Mouse (Mus musculus) splenic B cell, adult 2 months (primary cell): ENCODE results near the gene Vwf.

ENCODE experiments used
- DNase-seq: peaks from one replicate; pipeline ENCODE4 v3.0.0-alpha.2; 2011; ENCODE audit warnings: low read depth, low spot score
- H3K27me3 ChIP-seq: 2 replicates; pipeline ENCODE4 v1.6.1; 2012; ENCODE audit warnings: mild to moderate bottlenecking, low read length, moderate library complexity, mixed read lengths; ENCODE audit not compliant: control insufficient read depth, poor library complexity, insufficient read depth, severe bottlenecking
- H3K36me3 ChIP-seq: 2 replicates; pipeline ENCODE4 v1.6.1; 2012; ENCODE audit warnings: mild to moderate bottlenecking, low read length, moderate library complexity, mixed read lengths; ENCODE audit not compliant: control insufficient read depth, poor library complexity, insufficient read depth, severe bottlenecking

The Vwf gene

GRCm38 (mm10) chr6:125603234-125603633 lies 56.7 kb downstream of the Vwf start:
- peak; percentile 77 for DNase-seq
- Histone ChIP-seq H3K27me3 (no peaks in the 10 kb centered on the region), H3K36me3 (no peaks in the 10 kb centered on the region)

GRCm38 (mm10) chr6:125603678-125604462 lies 57.3 kb downstream of the Vwf start:
- Histone ChIP-seq H3K27me3 (no peaks in the 10 kb centered on the region), H3K36me3 (no peaks in the 10 kb centered on the region)
- peak; percentile 23 for DNase-seq

DNA sequence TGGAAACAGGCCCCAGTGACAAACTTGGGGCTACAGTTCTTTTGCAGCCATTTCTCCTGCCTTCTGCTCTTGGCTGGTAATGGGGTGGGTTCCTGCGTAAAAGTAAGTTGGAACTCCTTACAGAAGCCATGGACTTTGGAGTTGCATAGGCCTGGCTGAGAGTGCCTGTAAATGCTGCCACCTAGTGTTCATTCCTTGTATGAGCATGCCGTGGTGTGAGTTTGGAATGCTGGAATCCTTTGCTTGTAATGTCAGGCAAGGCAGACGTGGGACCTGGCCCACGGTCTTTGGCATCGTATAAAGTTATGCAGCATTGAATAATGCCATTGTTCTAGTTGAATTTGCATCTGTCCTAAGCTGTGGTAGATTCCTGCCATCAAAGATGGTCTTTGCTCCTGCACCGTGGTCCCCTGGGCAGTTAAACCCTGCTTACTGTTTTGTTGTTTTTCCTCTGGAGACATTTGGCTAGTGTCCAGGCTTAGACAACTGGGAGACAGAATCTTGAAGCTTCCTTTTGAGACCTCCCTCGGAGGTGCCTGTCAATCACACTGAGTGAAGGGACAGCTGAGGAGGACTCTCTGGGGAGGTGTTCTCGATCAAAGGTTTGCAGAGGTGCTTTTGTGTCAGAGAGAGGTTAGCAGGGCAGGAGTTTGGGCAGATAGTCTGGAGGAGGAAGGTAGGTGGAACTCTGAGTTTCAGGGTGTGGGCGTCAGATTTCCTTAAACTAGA lies 58.1 kb downstream of the Vwf start:
- DNase-seq, result peak; percentile 70
- Histone ChIP-seq H3K27me3 (no peaks in the 10 kb centered on the region), H3K36me3 (no peaks in the 10 kb centered on the region)

DNA sequence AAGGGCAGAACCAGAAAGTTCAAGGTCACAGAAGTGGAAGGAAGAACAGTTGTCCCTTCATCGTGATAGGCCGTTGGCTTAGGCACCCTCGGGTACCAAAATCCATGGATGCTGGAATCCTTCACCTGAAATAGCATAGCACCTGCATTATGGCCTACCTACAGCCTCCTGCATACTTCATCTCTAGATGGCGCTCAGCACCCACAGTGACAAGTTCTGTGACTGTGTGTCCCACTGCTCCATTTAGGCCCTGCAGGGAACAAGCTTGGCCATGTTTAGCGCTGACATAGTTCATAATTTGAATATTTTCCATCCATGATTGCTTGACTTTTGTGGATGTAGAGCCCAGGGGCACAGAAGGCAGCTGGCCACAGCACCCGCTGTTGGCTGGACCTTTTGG lies 62.5 kb downstream of the Vwf start:
- DNase-seq, result no peak
- Histone ChIP-seq H3K27me3 (no peaks in the 10 kb centered on the region; the same call in 1 of the 2 replicates), H3K36me3 (no peaks in the 10 kb centered on the region)

GRCm38 (mm10) chr6:125617855-125618254 lies 71.3 kb downstream of the Vwf start:
- Histone ChIP-seq H3K27me3 (no peaks in the 10 kb centered on the region), H3K36me3 (no peaks in the 10 kb centered on the region)
- DNase-seq, result no peak

DNA sequence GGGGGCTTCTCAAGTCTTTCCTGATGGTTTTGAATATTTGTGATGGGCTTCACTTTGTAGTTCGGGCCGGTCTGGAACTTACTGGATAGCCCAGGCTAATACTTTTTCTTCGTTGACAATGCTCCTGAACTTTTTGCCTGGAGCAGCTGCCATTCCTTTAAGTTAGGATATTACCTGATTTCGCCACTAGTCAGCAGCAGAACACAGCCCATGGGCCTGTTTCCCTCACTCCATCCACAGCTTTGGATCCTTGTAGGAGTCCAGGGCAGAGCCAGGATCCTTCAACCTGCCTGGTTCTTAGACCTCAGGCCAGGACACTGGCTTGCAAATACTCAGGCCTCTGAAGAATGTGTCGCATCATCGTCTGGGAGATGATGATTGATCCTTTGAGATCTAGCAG lies 74.2 kb downstream of the Vwf start:
- no peak for DNase-seq
- Histone ChIP-seq H3K36me3 (no peaks in the 10 kb centered on the region), H3K27me3 (no peaks in the 10 kb centered on the region)

- peak; percentile 47 for DNase-seq
- no peaks in the 10 kb centered on the region for H3K36me3 ChIP-seq
- no peaks in the 10 kb centered on the region for H3K27me3 ChIP-seq
These were observed 75.9 kb downstream of the Vwf start for GRCm38 (mm10) chr6:125622434-125622833.

DNA sequence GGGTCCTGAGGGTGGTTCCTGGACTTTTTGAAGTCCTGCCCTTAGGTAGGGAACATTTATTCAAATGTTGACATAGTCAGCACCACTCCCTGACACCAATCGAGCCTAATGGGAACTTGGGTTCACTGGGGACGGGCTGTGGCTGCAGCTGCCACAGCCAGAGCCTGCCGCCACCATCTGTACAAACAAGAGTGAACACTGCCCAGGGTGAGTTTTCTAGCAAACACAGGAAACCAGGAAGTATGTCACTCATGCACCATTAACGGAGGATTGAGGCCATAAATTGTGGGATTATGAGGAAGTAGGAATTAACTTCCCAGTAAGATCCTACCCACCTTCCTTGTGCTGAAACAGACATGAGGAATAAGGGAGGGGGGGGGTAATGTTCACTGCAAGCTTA lies 93.9 kb downstream of the Vwf start:
- DNase-seq, result no peak
- Histone ChIP-seq H3K36me3 (no peaks in the 10 kb centered on the region), H3K27me3 (no peaks in the 10 kb centered on the region)

DNA sequence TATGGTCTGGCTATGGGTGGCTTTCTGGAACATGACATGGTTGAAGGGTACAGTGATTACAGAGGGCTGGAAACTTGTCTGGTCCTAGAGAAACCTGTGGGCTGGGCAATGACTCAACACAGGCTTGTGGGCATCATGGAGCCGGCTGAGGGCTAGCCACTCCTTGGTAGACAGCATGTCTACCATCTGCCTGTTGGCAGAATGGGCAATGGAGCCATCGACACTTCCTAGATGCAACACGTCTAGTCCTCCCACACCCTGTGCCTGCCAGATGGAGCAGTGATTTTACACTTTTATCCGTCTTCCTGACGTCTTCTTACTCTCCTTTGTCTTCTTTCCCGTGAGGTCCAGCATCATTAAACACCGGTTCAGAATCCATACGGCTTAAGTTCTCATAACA lies 94.6 kb downstream of the Vwf start:
- no peaks in the 10 kb centered on the region for H3K27me3 ChIP-seq
- H3K36me3 ChIP-seq, result no peaks in the 10 kb centered on the region
- no peak for DNase-seq

DNA sequence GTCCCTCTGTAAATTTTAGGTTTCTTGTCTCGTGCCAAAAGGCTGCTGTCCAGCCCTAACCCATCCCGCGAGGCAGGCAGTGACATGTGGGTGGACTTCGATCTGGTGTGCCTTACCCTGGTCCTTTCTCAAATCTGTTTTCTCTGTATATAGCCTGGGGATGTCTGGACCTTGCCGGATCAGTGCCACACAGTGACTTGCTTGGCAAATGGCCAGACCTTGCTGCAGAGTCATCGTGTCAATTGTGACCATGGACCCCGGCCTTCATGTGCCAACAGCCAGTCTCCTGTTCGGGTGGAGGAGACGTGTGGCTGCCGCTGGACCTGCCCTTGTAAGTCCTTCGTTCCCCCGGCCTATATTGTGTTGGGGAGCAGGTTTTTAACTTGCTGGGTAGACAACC lies 102.4 kb downstream of the Vwf start:
- DNase-seq, result no peak
- Histone ChIP-seq H3K27me3 (no peaks in the 10 kb centered on the region), H3K36me3 (no peaks in the 10 kb centered on the region)

DNA sequence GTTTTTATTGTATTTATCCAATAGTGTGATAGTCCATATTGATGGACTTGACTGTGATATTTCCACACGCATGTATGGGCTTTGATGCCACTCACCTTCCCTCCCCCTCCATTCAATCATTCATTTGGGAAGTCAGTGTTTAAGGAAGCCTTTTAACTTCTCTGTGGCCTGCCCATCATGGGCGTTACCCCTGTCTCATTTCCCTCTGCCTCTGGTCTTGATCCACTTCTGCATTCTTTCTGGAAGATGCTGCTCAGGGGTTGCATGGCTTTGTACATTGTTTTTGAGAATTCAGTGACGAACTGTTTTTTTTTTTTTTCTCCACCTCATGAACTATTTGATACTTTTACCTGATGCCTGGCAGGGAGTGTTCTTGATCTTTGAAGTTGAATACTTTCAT lies 104.8 kb downstream of the Vwf start:
- no peaks in the 10 kb centered on the region for H3K36me3 ChIP-seq
- DNase-seq, result no peak
- no peaks in the 10 kb centered on the region for H3K27me3 ChIP-seq

DNA sequence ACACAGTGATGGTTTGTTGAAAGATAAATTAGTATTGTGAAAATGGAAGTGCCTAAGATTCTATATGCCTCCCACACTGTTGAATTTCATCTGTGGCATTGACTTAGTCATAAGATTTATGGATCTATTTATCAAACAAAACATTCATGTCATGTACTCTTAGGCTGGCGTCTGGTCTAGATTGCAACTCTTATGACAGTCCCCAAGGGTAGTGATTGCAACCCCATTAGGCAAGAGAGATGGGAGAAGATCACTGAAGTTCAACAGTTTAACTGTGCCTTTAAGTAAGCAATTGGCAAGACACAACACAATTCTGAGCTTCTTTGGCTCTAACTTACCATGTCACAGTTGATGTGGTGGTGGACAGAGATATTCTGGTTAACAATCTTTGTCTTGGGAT lies 106.8 kb downstream of the Vwf start:
- no peak for DNase-seq
- H3K27me3 ChIP-seq, result no peaks in the 10 kb centered on the region
- H3K36me3 ChIP-seq, result no peaks in the 10 kb centered on the region

DNA sequence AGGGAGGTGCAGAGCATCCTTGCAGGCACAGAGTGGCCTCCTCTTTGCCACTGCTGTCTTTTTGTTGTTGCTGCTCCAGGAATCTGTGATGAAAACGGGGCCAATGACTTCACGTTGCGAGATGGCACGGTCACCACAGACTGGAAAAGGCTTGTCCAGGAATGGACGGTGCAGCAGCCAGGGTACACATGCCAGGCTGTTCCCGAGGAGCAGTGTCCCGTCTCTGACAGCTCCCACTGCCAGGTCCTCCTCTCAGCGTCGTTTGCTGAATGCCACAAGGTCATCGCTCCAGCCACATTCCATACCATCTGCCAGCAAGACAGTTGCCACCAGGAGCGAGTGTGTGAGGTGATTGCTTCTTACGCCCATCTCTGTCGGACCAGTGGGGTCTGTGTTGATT lies 110.3 kb downstream of the Vwf start:
- Histone ChIP-seq H3K27me3 (no peaks in the 10 kb centered on the region), H3K36me3 (no peaks in the 10 kb centered on the region)
- no peak for DNase-seq

- no peaks in the 10 kb centered on the region for H3K36me3 ChIP-seq
- DNase-seq, result no peak
These were observed 111.4 kb downstream of the Vwf start for GRCm38 (mm10) chr6:125657966-125658365.

GRCm38 (mm10) chr6:125661106-125661877 lies 114.7 kb downstream of the Vwf start:
- DNase-seq, result peak; percentile 59

More at GRCm38 (mm10) chr6:125657966-125658365, 111.4 kb downstream of the Vwf start:
- H3K27me3 ChIP-seq, result no peaks in the 10 kb centered on the region

More at GRCm38 (mm10) chr6:125661106-125661877, 114.7 kb downstream of the Vwf start:
- Histone ChIP-seq H3K27me3 (no peaks in the 10 kb centered on the region), H3K36me3 (no peaks in the 10 kb centered on the region)
